34 mouse cellular contexts compared by ENCODE assay signal in genomic region chr8:18000750-18001149, GRCm38 (mm10).
"Had no signal": no experiment of that assay in that cellular context is flagged by ENCODE, and none has a peak within 500 bp of the region (broad histone marks: within the 10 kb centered on the region; RNA-seq: fewer than 3 reads in every experiment).

No protein-coding gene starts in this region.

- H3K27ac ChIP-seq: heart, embryonic 10.5 days; heart, embryonic 13.5 days; heart, embryonic 15.5 days; hindbrain, embryonic 10.5 days; hindbrain, embryonic 12.5 days; hindbrain, embryonic 13.5 days; hindbrain, embryonic 14.5 days; hindbrain, embryonic 15.5 days; hindbrain, postnatal 0 days; intestine, embryonic 15.5 days; kidney, embryonic 15.5 days; kidney, postnatal 0 days; layer of hippocampus, adult 2 months had no signal

- H3K9ac ChIP-seq: heart, embryonic 12.5 days; heart, embryonic 13.5 days; heart, embryonic 15.5 days; hindbrain, embryonic 12.5 days; hindbrain, embryonic 13.5 days; hindbrain, embryonic 14.5 days; hindbrain, embryonic 15.5 days; intestine, embryonic 15.5 days; kidney, embryonic 15.5 days had no signal

- ATAC-seq: hindbrain, embryonic 16.5 days; hindbrain, postnatal 0 days; inflammation-experienced regulatory T-cells, adult 6 months; intestine, embryonic 15.5 days; intestine, embryonic 16.5 days; intestine, postnatal 0 days had no signal

- H3K27me3 ChIP-seq: heart, embryonic 12.5 days; heart, embryonic 13.5 days; heart, embryonic 15.5 days; hindbrain, embryonic 12.5 days; hindbrain, embryonic 13.5 days; hindbrain, embryonic 15.5 days; intestine, embryonic 15.5 days; kidney, embryonic 15.5 days had no signal

- H3K9me3 ChIP-seq: heart, embryonic 10.5 days; heart, embryonic 12.5 days; heart, embryonic 13.5 days; heart, embryonic 15.5 days; hindbrain, embryonic 10.5 days; hindbrain, embryonic 12.5 days; hindbrain, embryonic 13.5 days; hindbrain, embryonic 15.5 days; intestine, embryonic 15.5 days; kidney, embryonic 15.5 days had no signal

- H3K36me3 ChIP-seq: heart, embryonic 10.5 days; heart, embryonic 12.5 days; heart, embryonic 13.5 days; heart, embryonic 15.5 days; hindbrain, embryonic 10.5 days; hindbrain, embryonic 12.5 days; hindbrain, embryonic 13.5 days; hindbrain, embryonic 15.5 days; intestine, embryonic 15.5 days; kidney, embryonic 15.5 days had no signal

- H3K4me2 ChIP-seq: heart, embryonic 11.5 days; heart, embryonic 12.5 days; heart, embryonic 13.5 days; heart, embryonic 15.5 days; hindbrain, embryonic 12.5 days; hindbrain, embryonic 13.5 days; hindbrain, embryonic 14.5 days; hindbrain, embryonic 15.5 days; intestine, embryonic 15.5 days; kidney, embryonic 15.5 days had no signal

- H3K4me3 ChIP-seq: heart, embryonic 10.5 days; heart, embryonic 12.5 days; heart, embryonic 13.5 days; heart, embryonic 15.5 days; hindbrain, embryonic 10.5 days; hindbrain, embryonic 12.5 days; hindbrain, embryonic 13.5 days; hindbrain, embryonic 15.5 days; intestine, embryonic 15.5 days; kidney, embryonic 15.5 days; layer of hippocampus, adult 2 months had no signal

- H3K4me1 ChIP-seq: heart, embryonic 10.5 days; heart, embryonic 12.5 days; heart, embryonic 13.5 days; heart, embryonic 15.5 days; hindbrain, embryonic 10.5 days; hindbrain, embryonic 12.5 days; hindbrain, embryonic 13.5 days; hindbrain, embryonic 15.5 days; intestine, embryonic 15.5 days; kidney, embryonic 15.5 days had no signal

- DNase-seq: heart, postnatal 10 days; heart, postnatal 14 days; heart, postnatal 36 days; heart, postnatal 4 days; kidney, adult 11 months; kidney, adult 18-20 months; kidney, adult 2 months; kidney, adult 8-10 months; kidney, adult 9 months; kidney, postnatal 10 days; kidney, postnatal 14 days; kidney, postnatal 25 days; kidney, postnatal 36 days; layer of hippocampus, adult 9-11 months; layer of hippocampus, postnatal 36 days had no signal
